Mouse (Mus musculus) erythroblast, embryonic 14.5 days (primary cell): Measurements from ENCODE around the gene Egln3.

Source experiments
- GATA1 ChIP-seq: IDR thresholded peaks from 2 replicates; pipeline ENCODE4 v1.6.1; 2012; ENCODE audit warnings: low read length, inconsistent platforms, mixed read lengths
- TAL1 ChIP-seq: IDR thresholded peaks from 3 replicates; pipeline ENCODE4 v1.6.1; 2012; ENCODE audit warnings: low read length, inconsistent platforms, mixed read lengths

- TF ChIP-seq GATA1 (no peak), TAL1 (no peak)
Measured at GRCm38 (mm10) chr12:54154771-54155170, 48.9 kb downstream of the Egln3 start.
